Mouse (Mus musculus) cerebellum, postnatal 36 days (tissue): Measurements from ENCODE around the gene Cdc42bpb.

Source experiments
- DNase-seq, 2 experiments: peaks; one replicate each; pipeline ENCODE4 v3.0.0; 2021 to 2022; ENCODE audit warnings: mixed read lengths in 2 of 2

Gene Cdc42bpb

GRCm38 (mm10) chr12:111283573-111283972 is 93.9 kb downstream of the Cdc42bpb start:
- no peak for DNase-seq

- no peak for DNase-seq
Measured at GRCm38 (mm10) chr12:111276371-111276770, 101.1 kb downstream of the Cdc42bpb start.

GRCm38 (mm10) chr12:111275150-111275841 is 102.2 kb downstream of the Cdc42bpb start:
- DNase-seq, result peak in 1 of 2 experiments; percentile 33

- DNase-seq, result peak in 1 of 2 experiments; percentile 25
Measured at GRCm38 (mm10) chr12:111274447-111275149, 102.9 kb downstream of the Cdc42bpb start.

GRCm38 (mm10) chr12:111274006-111274405 is 103.5 kb downstream of the Cdc42bpb start:
- DNase-seq, result no peak

GRCm38 (mm10) chr12:111272420-111272819 is 105.1 kb downstream of the Cdc42bpb start:
- DNase-seq, result peak; percentile 89 to 94

GRCm38 (mm10) chr12:111271966-111272365 is 105.6 kb downstream of the Cdc42bpb start:
- no peak for DNase-seq

GRCm38 (mm10) chr12:111271406-111271805 is 106.1 kb downstream of the Cdc42bpb start:
- no peak for DNase-seq

- DNase-seq, result no peak
Measured at GRCm38 (mm10) chr12:111270629-111271277, 106.8 kb downstream of the Cdc42bpb start, which contains the start of gene Amn. Gene Amn (plus strand): TSS chr12:111271095.

- DNase-seq, result no peak
Measured at GRCm38 (mm10) chr12:111267673-111268325, 109.7 kb downstream of the Cdc42bpb start.

GRCm38 (mm10) chr12:111266592-111266991 is 110.9 kb downstream of the Cdc42bpb start:
- DNase-seq, result no peak

GRCm38 (mm10) chr12:111265212-111265611 is 112.3 kb downstream of the Cdc42bpb start:
- no peak for DNase-seq

- DNase-seq, result no peak
Measured at GRCm38 (mm10) chr12:111263650-111264049, 113.9 kb downstream of the Cdc42bpb start.

- DNase-seq, result no peak
Measured at GRCm38 (mm10) chr12:111251227-111251626, 126.3 kb downstream of the Cdc42bpb start.

GRCm38 (mm10) chr12:111250116-111250515 is 127.4 kb downstream of the Cdc42bpb start:
- DNase-seq, result no peak

GRCm38 (mm10) chr12:111249095-111249494 is 128.4 kb downstream of the Cdc42bpb start:
- no peak for DNase-seq

- no peak for DNase-seq
Measured at GRCm38 (mm10) chr12:111246808-111247464, 130.6 kb downstream of the Cdc42bpb start.

GRCm38 (mm10) chr12:111245070-111245469 is 132.4 kb downstream of the Cdc42bpb start:
- no peak for DNase-seq

GRCm38 (mm10) chr12:111243733-111244132 is 133.8 kb downstream of the Cdc42bpb start:
- no peak for DNase-seq
